Mouse (Mus musculus) C2C12 (cell line): ENCODE results near the gene Kcnh1. TPM values are rescaled to one million over a fixed set of nuclear protein-coding genes. Genes with fewer than 3 reads are reported as not detected.

Source experiments
- H3K27me3 ChIP-seq: one replicate; pipeline ENCODE4 v1.6.1; 2011; ENCODE audit not compliant: control insufficient read depth, insufficient read depth, insufficient read length
- H3K36me3 ChIP-seq: one replicate; pipeline ENCODE4 v1.6.1; 2011; ENCODE audit not compliant: control insufficient read depth, insufficient read depth
- H3K4me3 ChIP-seq: one replicate; pipeline ENCODE4 v1.5.1; 2011; ENCODE audit warnings: mild to moderate bottlenecking, control low read depth; ENCODE audit not compliant: poor library complexity, insufficient read depth, severe bottlenecking
- H3K79me2 ChIP-seq: one replicate; pipeline ENCODE4 v1.6.1; 2011; ENCODE audit not compliant: control insufficient read depth, insufficient read depth
- H3K79me3 ChIP-seq: one replicate; pipeline ENCODE4 v1.6.1; 2011; ENCODE audit warnings: low read depth, control low read depth
- H3ac ChIP-seq: one replicate; pipeline ENCODE3; 2011; ENCODE audit warnings: low read depth; ENCODE audit not compliant: control insufficient read depth, insufficient read length
- CEBPB ChIP-seq: IDR thresholded peaks from one replicate; pipeline ENCODE4 v1.6.1; 2011; ENCODE audit warnings: low read depth, mild to moderate bottlenecking, control low read depth, moderate library complexity
- CTCF ChIP-seq: IDR thresholded peaks from one replicate; pipeline ENCODE4 v1.5.1; 2011; ENCODE audit not compliant: control insufficient read depth, insufficient read depth, insufficient read length
- FOSL1 ChIP-seq: IDR thresholded peaks from one replicate; pipeline ENCODE4 v1.8.0; 2011; ENCODE audit warnings: mild to moderate bottlenecking, low read length; ENCODE audit not compliant: poor library complexity, insufficient read depth, severe bottlenecking
- MAX ChIP-seq: IDR thresholded peaks from one replicate; pipeline ENCODE4 v1.6.1; 2011; ENCODE audit warnings: mild to moderate bottlenecking, control low read depth
- MYOD1 ChIP-seq: IDR thresholded peaks from one replicate; pipeline ENCODE4 v1.6.1; 2011; ENCODE audit warnings: low read depth; ENCODE audit not compliant: control insufficient read depth, insufficient read length
- MYOG ChIP-seq: IDR thresholded peaks from one replicate; pipeline ENCODE4 v1.6.1; 2011; ENCODE audit not compliant: control insufficient read depth, insufficient read length; ENCODE audit errors: extremely low read depth
- USF1 ChIP-seq: IDR thresholded peaks from one replicate; pipeline ENCODE4 v1.6.1; 2011; ENCODE audit warnings: low read depth, mild to moderate bottlenecking, control low read depth, moderate library complexity
- polyA plus RNA-seq: library from polyadenylated mRNA; unstranded; fragments of >200 nt; fragmentation: generic; extraction: Trizol; gene quantifications from one replicate; pipeline ENCODE4 v1.2.1, GENCODE M21; 2012; ENCODE audit warnings: missing spikeins

Gene Kcnh1
- polyA plus RNA-seq, 1 experiment = 0.04 TPM

DNA sequence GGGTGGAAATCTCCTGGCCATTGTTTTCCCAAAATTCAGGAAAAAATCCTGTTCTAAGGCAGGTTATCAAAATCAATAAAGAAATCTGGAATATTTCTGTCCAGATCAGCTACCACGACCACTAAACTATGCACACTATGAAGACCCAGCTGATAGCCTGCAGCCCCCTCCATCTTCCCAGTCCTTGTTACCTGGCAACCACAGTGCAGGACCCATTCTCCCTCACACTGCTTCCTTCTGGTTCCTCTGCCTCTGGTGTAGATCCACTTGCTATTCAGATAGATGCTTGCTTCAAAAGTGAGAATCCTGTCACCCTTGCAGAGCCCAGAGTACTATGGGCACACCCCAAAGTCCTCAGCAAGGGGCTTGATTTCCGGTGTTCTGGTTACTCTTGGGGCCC, 351.5 kb downstream of the Kcnh1 start:
- Histone ChIP-seq H3K79me3 (no peaks in the 10 kb centered on the region), H3K36me3 (no peaks in the 10 kb centered on the region), H3K79me2 (no peaks in the 10 kb centered on the region), H3ac (no peak overlapping the region), H3K27me3 (no peaks in the 10 kb centered on the region), H3K4me3 (no peak overlapping the region)
- TF ChIP-seq FOSL1 (no peak), CEBPB (no peak), USF1 (no peak), MYOG (no peak), MAX (no peak), MYOD1 (no peak), CTCF (no peak)

DNA sequence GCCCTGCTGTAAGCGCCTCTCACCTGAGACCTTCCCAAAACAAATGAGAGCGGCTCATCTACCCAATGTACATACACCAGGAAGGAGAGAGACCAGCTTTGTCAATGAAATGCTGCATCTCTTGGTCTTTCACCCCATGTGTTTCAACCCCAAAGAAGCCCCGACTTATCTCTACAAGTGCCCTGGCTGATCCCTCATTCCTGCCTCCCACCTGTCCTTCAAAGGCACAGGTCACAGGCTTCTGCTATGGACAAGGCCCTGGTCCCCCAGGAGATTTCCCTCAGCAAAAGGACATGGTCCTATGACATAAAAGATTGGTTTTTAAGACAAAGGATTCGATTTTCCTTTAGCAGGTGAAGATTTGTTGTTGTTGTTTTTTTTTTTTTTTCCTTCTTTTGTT, 353.1 kb downstream of the Kcnh1 start:
- Histone ChIP-seq H3K79me3 (no peaks in the 10 kb centered on the region), H3K36me3 (no peaks in the 10 kb centered on the region), H3K27me3 (no peaks in the 10 kb centered on the region), H3ac (no peak overlapping the region), H3K79me2 (no peaks in the 10 kb centered on the region), H3K4me3 (no peak overlapping the region)
- TF ChIP-seq MYOD1 (no peak), FOSL1 (no peak), CEBPB (no peak), USF1 (no peak), CTCF (no peak), MYOG (no peak), MAX (no peak)

- Histone ChIP-seq H3K79me2 (no peaks in the 10 kb centered on the region), H3K36me3 (no peaks in the 10 kb centered on the region), H3K79me3 (no peaks in the 10 kb centered on the region), H3K4me3 (no peak overlapping the region), H3K27me3 (no peaks in the 10 kb centered on the region), H3ac (no peak overlapping the region)
- no peak for TF ChIP-seq MAX
Measured at GRCm38 (mm10) chr1:192544091-192544490, 353.5 kb downstream of the Kcnh1 start.

DNA sequence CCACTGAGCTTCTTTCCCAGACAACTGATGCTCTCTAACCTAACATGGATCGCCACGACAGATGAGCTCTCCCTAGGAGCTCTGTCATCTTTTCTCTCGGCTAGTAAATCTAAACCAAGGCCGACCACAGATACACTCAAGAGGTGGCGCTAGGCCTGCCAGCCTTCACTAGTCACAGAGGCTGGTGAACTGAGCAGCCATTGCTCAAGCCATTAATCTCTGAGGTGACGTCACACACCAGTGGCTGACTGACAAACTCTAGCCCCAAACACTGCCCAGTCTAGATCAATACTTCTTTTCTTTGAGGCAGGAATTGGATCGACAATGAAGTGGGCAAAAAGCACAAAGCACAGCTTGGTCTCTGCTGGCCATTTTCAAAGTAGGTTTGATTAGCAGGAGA, 354.3 kb downstream of the Kcnh1 start:
- no peaks in the 10 kb centered on the region for H3K79me2 ChIP-seq
- H3K36me3 ChIP-seq = no peaks in the 10 kb centered on the region
- no peaks in the 10 kb centered on the region for H3K79me3 ChIP-seq
- no peak overlapping the region for H3K4me3 ChIP-seq
- H3ac ChIP-seq = no peak overlapping the region
- no peaks in the 10 kb centered on the region for H3K27me3 ChIP-seq
- no peak for TF ChIP-seq USF1
- TF ChIP-seq FOSL1 = no peak
- no peak for TF ChIP-seq MYOG
- no peak for TF ChIP-seq CTCF
- TF ChIP-seq CEBPB = no peak
- TF ChIP-seq MYOD1 = no peak
- TF ChIP-seq MAX = no peak

DNA sequence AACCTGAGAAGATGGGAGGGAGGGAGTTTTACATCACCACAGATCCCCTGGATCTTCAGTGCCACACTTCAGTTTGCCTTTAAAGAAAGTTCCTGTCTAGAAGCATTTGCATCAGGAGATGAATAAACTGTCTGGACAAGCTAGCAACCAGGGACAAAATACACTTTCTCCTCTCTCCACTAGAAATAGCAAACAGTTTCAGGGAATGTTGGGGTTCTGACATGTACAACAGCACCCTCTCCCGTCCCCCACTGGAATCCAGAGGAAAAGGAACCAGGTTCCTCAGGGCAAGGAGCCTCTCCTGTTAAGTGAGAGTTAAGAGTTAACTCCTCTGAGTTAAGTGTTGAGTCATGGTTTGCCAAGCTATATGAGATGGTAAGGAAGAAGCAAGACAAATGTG, 356.3 kb downstream of the Kcnh1 start:
- Histone ChIP-seq H3ac (no peak overlapping the region), H3K36me3 (no peaks in the 10 kb centered on the region), H3K4me3 (no peak overlapping the region), H3K79me3 (no peaks in the 10 kb centered on the region), H3K27me3 (no peaks in the 10 kb centered on the region), H3K79me2 (no peaks in the 10 kb centered on the region)
- TF ChIP-seq CEBPB = no peak
- no peak for TF ChIP-seq USF1
- no peak for TF ChIP-seq CTCF
- TF ChIP-seq MYOG = no peak
- no peak for TF ChIP-seq MYOD1
- no peak for TF ChIP-seq MAX
- no peak for TF ChIP-seq FOSL1

DNA sequence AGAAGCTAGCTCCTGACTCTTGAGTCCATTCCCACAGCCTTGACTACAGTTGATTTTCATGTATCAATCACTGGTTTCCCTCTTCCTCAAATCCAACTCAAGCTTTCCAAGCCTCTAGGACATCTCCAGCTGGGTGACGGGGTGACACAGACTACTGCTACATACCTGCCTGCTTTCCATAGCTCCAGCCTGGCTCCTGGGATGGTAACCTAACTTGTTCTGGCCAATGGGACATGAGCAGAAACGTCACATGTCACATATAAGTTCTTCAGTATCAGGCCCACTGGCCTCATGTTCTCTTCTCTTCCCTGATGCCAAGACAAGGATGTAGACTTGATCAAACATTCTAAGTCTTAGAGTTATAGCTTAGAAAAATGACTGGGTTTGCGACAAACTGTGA, 360.0 kb downstream of the Kcnh1 start:
- H3K27me3 ChIP-seq = no peaks in the 10 kb centered on the region
- H3K79me3 ChIP-seq = no peaks in the 10 kb centered on the region
- H3K79me2 ChIP-seq = no peaks in the 10 kb centered on the region
- no peak for TF ChIP-seq FOSL1
- no peak for TF ChIP-seq USF1
- TF ChIP-seq MYOG = no peak
- no peak for TF ChIP-seq CTCF
- no peak for TF ChIP-seq MYOD1
- no peak for TF ChIP-seq CEBPB
- TF ChIP-seq MAX = no peak
- no peaks in the 10 kb centered on the region for H3K36me3 ChIP-seq
- H3ac ChIP-seq = no peak overlapping the region
- H3K4me3 ChIP-seq = no peak overlapping the region
